Mouse (Mus musculus) C2C12 (cell line): ENCODE measurements around the gene Gm21974.

Experiments used
- CEBPB ChIP-seq: IDR thresholded peaks from one replicate; pipeline ENCODE4 v1.6.1; 2011; ENCODE audit warnings: low read depth, mild to moderate bottlenecking, control low read depth, moderate library complexity
- CTCF ChIP-seq: IDR thresholded peaks from one replicate; pipeline ENCODE4 v1.5.1; 2011; ENCODE audit not compliant: control insufficient read depth, insufficient read depth, insufficient read length
- FOSL1 ChIP-seq: IDR thresholded peaks from one replicate; pipeline ENCODE4 v1.8.0; 2011; ENCODE audit warnings: mild to moderate bottlenecking, low read length; ENCODE audit not compliant: poor library complexity, insufficient read depth, severe bottlenecking
- MAX ChIP-seq: IDR thresholded peaks from one replicate; pipeline ENCODE4 v1.6.1; 2011; ENCODE audit warnings: mild to moderate bottlenecking, control low read depth
- MYOD1 ChIP-seq: IDR thresholded peaks from one replicate; pipeline ENCODE4 v1.6.1; 2011; ENCODE audit warnings: low read depth; ENCODE audit not compliant: control insufficient read depth, insufficient read length
- MYOG ChIP-seq: IDR thresholded peaks from one replicate; pipeline ENCODE4 v1.6.1; 2011; ENCODE audit not compliant: control insufficient read depth, insufficient read length; ENCODE audit errors: extremely low read depth
- USF1 ChIP-seq: IDR thresholded peaks from one replicate; pipeline ENCODE4 v1.6.1; 2011; ENCODE audit warnings: low read depth, mild to moderate bottlenecking, control low read depth, moderate library complexity

- no peak for TF ChIP-seq CTCF
- no peak for TF ChIP-seq MYOG
- no peak for TF ChIP-seq MAX
- no peak for TF ChIP-seq CEBPB
- no peak for TF ChIP-seq USF1
- TF ChIP-seq MYOD1, result no peak
- no peak for TF ChIP-seq FOSL1
Observed at GRCm38 (mm10) chr7:127858258-127858657, 37.0 kb downstream of the Gm21974 start.
